Mouse (Mus musculus): Measurements from ENCODE around the gene Cyp3a57.
"Not testable (repeated sequence)": the region's sequence is repeated elsewhere in the genome, so short reads cannot be mapped to it uniquely, and the experiment has no call there.

Cyp3a57 gene

GRCm38 (mm10) chr5:145344941-145345340 is at the start of gene Cyp3a57:
TSS of gene Cyp3a57 (plus strand) at chr5:145345279.
- no peak for ATAC-seq (ENCODE audit: insufficient number of reproducible peaks, low FRiP score, low TSS enrichment)

- no peak for ATAC-seq (ENCODE audit: insufficient number of reproducible peaks, low FRiP score, low TSS enrichment)
Observed at GRCm38 (mm10) chr5:145300469-145300868, 44.6 kb upstream of the Cyp3a57 start.

- not testable (repeated sequence) for ATAC-seq (ENCODE audit: insufficient number of reproducible peaks, low FRiP score, low TSS enrichment)
Observed at GRCm38 (mm10) chr5:145301796-145302195, 43.3 kb upstream of the Cyp3a57 start.

- no peak for ATAC-seq (ENCODE audit: insufficient number of reproducible peaks, low FRiP score, low TSS enrichment)
Observed at GRCm38 (mm10) chr5:145302424-145302823, 42.7 kb upstream of the Cyp3a57 start.

GRCm38 (mm10) chr5:145306953-145307352 is 38.1 kb upstream of the Cyp3a57 start:
- not testable (repeated sequence) for ATAC-seq (ENCODE audit: insufficient number of reproducible peaks, low FRiP score, low TSS enrichment)

- not testable (repeated sequence) for ATAC-seq (ENCODE audit: insufficient number of reproducible peaks, low FRiP score, low TSS enrichment)
Observed at GRCm38 (mm10) chr5:145307811-145308210, 37.3 kb upstream of the Cyp3a57 start.

GRCm38 (mm10) chr5:145313845-145314244 is 31.2 kb upstream of the Cyp3a57 start:
- no peak for ATAC-seq (ENCODE audit: insufficient number of reproducible peaks, low FRiP score, low TSS enrichment)

- ATAC-seq (ENCODE audit: insufficient number of reproducible peaks, low FRiP score, low TSS enrichment), result no peak
Observed at GRCm38 (mm10) chr5:145317141-145317540, 27.9 kb upstream of the Cyp3a57 start.

GRCm38 (mm10) chr5:145338756-145339155 is 6.3 kb upstream of the Cyp3a57 start:
- not testable (repeated sequence) for ATAC-seq (ENCODE audit: insufficient number of reproducible peaks, low FRiP score, low TSS enrichment)

- no peak for ATAC-seq (ENCODE audit: insufficient number of reproducible peaks, low FRiP score, low TSS enrichment)
Observed at GRCm38 (mm10) chr5:145349697-145350096, 4.6 kb downstream of the Cyp3a57 start.

- no peak for ATAC-seq (ENCODE audit: insufficient number of reproducible peaks, low FRiP score, low TSS enrichment)
Observed at GRCm38 (mm10) chr5:145353081-145353480, 8.0 kb downstream of the Cyp3a57 start.

GRCm38 (mm10) chr5:145415416-145415815 is 70.3 kb downstream of the Cyp3a57 start:
- not testable (repeated sequence) for ATAC-seq (ENCODE audit: insufficient number of reproducible peaks, low FRiP score, low TSS enrichment)

- ATAC-seq (ENCODE audit: insufficient number of reproducible peaks, low FRiP score, low TSS enrichment), result no peak
Observed at GRCm38 (mm10) chr5:145422287-145422686, 77.2 kb downstream of the Cyp3a57 start.

- ATAC-seq (ENCODE audit: insufficient number of reproducible peaks, low FRiP score, low TSS enrichment), result no peak
Observed at GRCm38 (mm10) chr5:145431004-145431403, 85.9 kb downstream of the Cyp3a57 start.

GRCm38 (mm10) chr5:145433688-145434087 is 88.6 kb downstream of the Cyp3a57 start:
- no peak for ATAC-seq (ENCODE audit: insufficient number of reproducible peaks, low FRiP score, low TSS enrichment)

All from cerebellum, adult (tissue).